Mouse (Mus musculus): ENCODE data around the gene Slc38a2. TPM values are rescaled to one million over a fixed set of nuclear protein-coding genes. Genes with fewer than 3 reads are reported as not detected.

Slc38a2 gene
- polyA plus RNA-seq, 1 experiment from 2014 or later, result 104 TPM

Other genes with a start within 250 kb of the Slc38a2 start
- 90.8 and 95.0 TPM in 2 replicates for gene Scaf11, start 238.9 kb downstream of the Slc38a2 start, polyA plus RNA-seq (2015; fragmentation: Nextera tagmentation; extraction: Ambion mirVana)
- gene Slc38a1, start 56.8 kb downstream of the Slc38a2 start, polyA plus RNA-seq (2015; fragmentation: Nextera tagmentation; extraction: Ambion mirVana), result 70.6 and 78.7 TPM in 2 replicates